Comparison of ENCODE assay signal across 23 mouse cellular contexts in the genomic region with DNA sequence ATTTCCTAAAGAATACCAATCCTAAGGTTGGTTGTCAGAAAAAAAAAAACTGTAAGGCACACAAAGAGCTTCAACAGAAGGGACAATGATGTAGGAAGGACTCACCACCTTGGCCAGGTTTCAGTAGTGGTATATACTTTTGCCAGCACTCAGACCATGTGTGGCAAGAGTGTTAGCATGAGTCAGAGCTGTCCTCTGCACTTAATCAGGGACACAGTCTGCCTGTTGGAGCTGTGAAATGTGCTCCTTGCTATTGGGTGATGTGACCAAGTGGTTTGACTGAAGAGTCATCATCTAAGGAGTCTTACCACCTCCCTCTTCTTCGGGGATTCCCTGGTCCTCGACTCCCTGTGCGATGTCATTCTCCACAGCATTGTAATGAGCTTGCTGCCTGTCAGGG.
DNase-seq lines count a peak whose midpoint lies in the region; ATAC-seq and TF ChIP-seq lines count a peak whose summit lies in the region.
"Had no signal": no experiment of that assay in that cellular context is flagged by ENCODE, and none has a peak within 500 bp of the region (broad histone marks: within the 10 kb centered on the region; RNA-seq: fewer than 3 reads in every experiment).

No protein-coding gene starts in this region.

- H3K27ac ChIP-seq in forebrain, embryonic 13.5 days: no peak overlapping the region
- H3K27ac ChIP-seq in layer of hippocampus, adult 2 months: no peak overlapping the region
- H3K27ac ChIP-seq: embryonic facial prominence, embryonic 13.5 days; forebrain, embryonic 12.5 days; heart, embryonic 10.5 days; hindbrain, embryonic 12.5 days; hindbrain, postnatal 0 days; kidney, postnatal 0 days had no signal

- 83% methylated on average over 3 of the region's 3 CpGs for WGBS in forebrain, embryonic 13.5 days

- no peak for ATAC-seq in forebrain, embryonic 13.5 days
- ATAC-seq: hindbrain, postnatal 0 days had no signal

- DNase-seq in 3134 (ENCODE audit: extremely low read depth, insufficient read length, low spot score) (peak; percentile 10), 3T3-L1 (ENCODE audit: low read depth, low spot score) (peak; percentile 59)
- peak; percentile 49 for DNase-seq in adrenal gland, adult 8-10 months
- peak; percentile 27 to 58 for DNase-seq in adrenal gland, postnatal 36 days
- DNase-seq in cerebellum, postnatal 36 days: no peak
- DNase-seq in layer of hippocampus, adult 2 months (ENCODE audit: low spot score in 2 of 2): no peak
- DNase-seq: cerebellum, adult 11-12 months; cerebellum, adult 9-10 months; embryo, embryonic 11 days; gastrocnemius, postnatal 10 days; heart, adult 18-20 months; heart, postnatal 10 days; heart, postnatal 4 days; kidney, adult 11 months; kidney, adult 9 months had no signal

- TF ChIP-seq CTCF in layer of hippocampus, adult 2 months (conservative IDR thresholded peaks at IDR 0.05): no peak

- H3K9ac ChIP-seq in forebrain, embryonic 13.5 days: no peak overlapping the region
- H3K9ac ChIP-seq: embryonic facial prominence, embryonic 13.5 days; forebrain, embryonic 12.5 days; hindbrain, embryonic 12.5 days had no signal

- H3K27me3 ChIP-seq in forebrain, embryonic 13.5 days: no peaks in the 10 kb centered on the region
- H3K27me3 ChIP-seq: CH12.LX; embryonic facial prominence, embryonic 13.5 days; forebrain, embryonic 12.5 days; hindbrain, embryonic 12.5 days had no signal

- peaks cover 66% of the 10 kb centered on the region for H3K36me3 ChIP-seq in forebrain, embryonic 13.5 days (ENCODE audit: poor library complexity, severe bottlenecking)

- no peak overlapping the region for H3K4me2 ChIP-seq in forebrain, embryonic 13.5 days
- H3K4me2 ChIP-seq: embryonic facial prominence, embryonic 13.5 days; forebrain, embryonic 12.5 days; hindbrain, embryonic 12.5 days had no signal

- H3K4me3 ChIP-seq in forebrain, embryonic 13.5 days: no peak overlapping the region
- H3K4me3 ChIP-seq in layer of hippocampus, adult 2 months: no peak overlapping the region
- H3K4me3 ChIP-seq: embryonic facial prominence, embryonic 13.5 days; forebrain, embryonic 12.5 days; heart, embryonic 10.5 days; hindbrain, embryonic 12.5 days had no signal

- no peaks in the 10 kb centered on the region for H3K4me1 ChIP-seq in forebrain, embryonic 13.5 days
- H3K4me1 ChIP-seq: embryonic facial prominence, embryonic 13.5 days; forebrain, embryonic 12.5 days; heart, embryonic 10.5 days; hindbrain, embryonic 12.5 days had no signal

- no peaks in the 10 kb centered on the region for H3K9me3 ChIP-seq in forebrain, embryonic 13.5 days (replicated peaks)
- H3K9me3 ChIP-seq: embryonic facial prominence, embryonic 13.5 days; forebrain, embryonic 12.5 days; heart, embryonic 10.5 days; hindbrain, embryonic 12.5 days had no signal

Comparison
In these comparisons a context has a peak if more than half of its experiments do, and no peak if none do; other contexts are left out.
1. DNase-seq: peak in 3134 (single experiment), 3T3-L1 (single experiment), adrenal gland, adult 8-10 months (single experiment) and adrenal gland, postnatal 36 days (2 of 2); none in cerebellum, postnatal 36 days (0 of 2) and layer of hippocampus, adult 2 months (0 of 2).